Mouse (Mus musculus) kidney, postnatal 14 days (tissue): ENCODE results near the gene Pla2g4d.
"Not testable (repeated sequence)": the region's sequence is repeated elsewhere in the genome, so short reads cannot be mapped to it uniquely, and the experiment has no call there.

Source experiments
- DNase-seq: peaks from one replicate; pipeline ENCODE4 v3.0.0; 2022; ENCODE audit warnings: mixed read lengths

Gene Pla2g4d

GRCm38 (mm10) chr2:120256259-120256658 lies 32.7 kb downstream of the Pla2g4d start:
- DNase-seq: no peak

GRCm38 (mm10) chr2:120252644-120253043 lies 36.4 kb downstream of the Pla2g4d start:
- DNase-seq: no peak

GRCm38 (mm10) chr2:120245421-120246016 lies 43.5 kb downstream of the Pla2g4d start:
- no peak for DNase-seq

GRCm38 (mm10) chr2:120244679-120245420 lies 44.1 kb downstream of the Pla2g4d start, which contains the start of gene Pla2g4e:
TSS of gene Pla2g4e (minus strand) at chr2:120245335.
- no peak for DNase-seq

- no peak for DNase-seq
Measured at GRCm38 (mm10) chr2:120243995-120244394, 45.0 kb downstream of the Pla2g4d start.

- DNase-seq: no peak
Measured at GRCm38 (mm10) chr2:120242791-120243467, 46.1 kb downstream of the Pla2g4d start.

GRCm38 (mm10) chr2:120238733-120239132 lies 50.3 kb downstream of the Pla2g4d start:
- not testable (repeated sequence) for DNase-seq

GRCm38 (mm10) chr2:120237784-120238183 lies 51.2 kb downstream of the Pla2g4d start:
- DNase-seq: no peak

- DNase-seq: no peak
Measured at GRCm38 (mm10) chr2:120235947-120236640, 52.9 kb downstream of the Pla2g4d start.

GRCm38 (mm10) chr2:120235381-120235780 lies 53.6 kb downstream of the Pla2g4d start:
- no peak for DNase-seq

- no peak for DNase-seq
Measured at GRCm38 (mm10) chr2:120231642-120232041, 57.4 kb downstream of the Pla2g4d start.
